Mouse (Mus musculus): ENCODE data around the gene Acy3.

DNA sequence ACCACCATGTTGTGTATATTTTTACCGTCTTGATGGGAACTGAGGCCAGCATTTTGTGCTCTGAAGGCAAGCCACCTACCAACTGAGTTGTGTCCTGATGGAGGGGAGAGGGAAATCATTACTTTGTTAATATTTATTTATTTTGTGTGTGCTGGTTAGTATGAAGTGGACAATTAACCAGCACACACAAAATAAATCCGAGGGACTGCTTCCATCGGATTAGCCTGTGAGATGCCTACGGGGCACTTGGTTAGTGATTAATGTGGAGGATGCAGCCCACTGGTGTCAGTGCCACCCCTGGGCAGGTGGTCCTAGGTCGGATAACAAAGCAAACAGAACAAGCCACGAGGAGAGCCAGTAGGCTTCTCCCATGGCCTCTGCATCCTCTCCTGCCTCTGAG lies 8.6 kb downstream of the Acy3 start:
- no peak for TF ChIP-seq CTCF (IDR thresholded peaks at IDR 0.05; ENCODE audit: low read depth)
- TF ChIP-seq EP300 (IDR thresholded peaks at IDR 0.05; ENCODE audit: low read depth): no peak

All from liver, embryonic 14.5 days (tissue).